Mouse (Mus musculus) liver, embryonic 14 days (tissue): ENCODE measurements around the gene Sde2. TPM values are rescaled to one million over a fixed set of nuclear protein-coding genes. Genes with fewer than 3 reads are reported as not detected.

Source experiments
- polyA plus RNA-seq: library from polyadenylated mRNA; depleted of rRNA; stranded (reverse); fragments of >200 nt; gene quantifications from 2 replicates; pipeline ENCODE4 v1.2.3, GENCODE M21; 2012; rRNA removed

Sde2 gene
- 16.1 and 17.1 TPM in 2 replicates for polyA plus RNA-seq

DNA sequence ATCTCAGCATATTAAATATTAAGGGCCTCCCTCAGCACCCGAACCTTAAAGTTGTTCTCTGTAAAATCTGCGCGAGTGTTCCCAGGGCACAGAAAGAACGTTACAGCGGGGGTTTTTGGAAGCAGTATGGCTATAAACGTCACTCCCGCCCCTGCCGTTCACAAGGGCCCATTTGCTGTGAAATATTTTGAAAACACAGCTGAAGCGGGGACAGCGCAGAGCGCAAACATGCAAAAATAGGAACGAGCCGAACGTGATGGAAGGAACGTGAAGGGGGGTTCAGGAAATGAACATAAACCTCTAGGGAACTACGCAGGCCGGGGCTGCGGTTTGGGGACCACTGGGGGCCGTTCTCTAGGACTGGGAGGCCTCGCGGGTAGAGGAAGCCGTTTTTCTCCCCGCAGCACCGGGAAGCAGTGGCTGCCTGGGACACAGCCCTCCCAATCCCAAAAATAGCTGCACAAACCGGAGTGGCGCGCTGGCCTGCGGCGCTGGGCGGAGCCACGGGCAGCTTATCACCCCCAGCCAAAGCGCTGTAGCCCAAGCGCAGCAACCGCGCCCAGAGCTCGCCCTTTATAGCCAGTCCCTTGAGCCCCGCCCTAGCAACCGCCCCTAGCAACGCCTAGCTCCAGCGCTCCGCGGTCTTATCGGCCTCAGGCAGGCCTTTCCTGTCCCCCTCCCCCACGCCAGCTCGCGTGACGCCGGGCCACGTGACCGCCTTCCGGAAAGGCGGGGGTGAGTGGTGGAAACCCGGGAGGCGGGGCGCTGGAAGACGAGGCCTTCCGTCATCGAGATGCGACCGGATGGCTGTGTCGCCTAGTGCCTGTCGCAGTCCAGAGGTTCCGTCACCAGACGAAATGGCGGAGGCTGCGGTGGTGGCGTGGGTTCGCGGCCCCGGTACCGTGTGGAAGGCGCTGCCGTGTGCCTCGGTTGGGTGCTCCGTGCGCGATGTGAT is at the start of gene Sde2:
TSS of gene Sde2 (plus strand) at position 812 of the 955 bp plus-strand sequence.

DNA sequence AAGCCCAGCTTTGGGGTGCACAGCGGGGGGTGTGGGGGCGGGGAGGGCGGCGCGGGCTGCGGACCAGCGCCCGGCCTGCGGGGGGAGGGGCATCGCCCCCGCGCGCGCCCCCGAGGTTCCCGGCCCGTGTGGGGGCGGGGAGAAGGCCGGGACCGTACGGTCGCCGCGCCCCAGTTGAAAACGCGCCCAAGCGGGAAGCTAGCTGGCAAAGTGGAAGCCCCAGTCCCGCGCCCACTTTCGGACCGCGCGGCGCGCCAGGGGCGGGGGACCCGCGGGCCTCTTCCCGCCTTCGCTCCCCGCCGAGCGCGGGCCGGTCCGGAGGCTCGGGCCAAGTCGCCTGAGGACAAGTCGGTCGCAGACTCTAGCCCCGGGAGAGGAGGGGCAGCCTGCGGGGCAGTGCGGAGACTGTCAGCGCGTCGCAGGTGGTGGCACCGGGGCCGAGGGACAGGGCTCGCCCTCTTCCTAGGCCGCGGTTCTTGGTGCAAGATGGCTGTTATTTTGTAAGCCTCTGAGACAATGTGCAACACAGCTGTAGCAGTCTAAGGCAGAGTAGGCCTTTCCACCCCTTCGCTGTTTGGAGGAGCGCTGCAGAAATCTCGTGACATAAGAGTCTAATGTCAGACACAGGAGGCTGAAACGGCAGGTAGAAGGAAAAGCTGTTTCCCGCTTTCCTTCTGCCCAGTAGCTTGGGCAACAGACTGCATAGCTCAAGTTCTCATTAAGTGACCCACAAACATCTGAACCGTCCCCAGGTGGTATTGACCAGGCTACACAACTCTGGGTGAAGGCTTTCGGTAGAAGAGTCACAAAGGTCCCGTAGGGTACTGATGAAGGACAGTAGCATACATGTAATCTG is 36.8 kb upstream of the Sde2 start, which contains the start of gene H3f3a:
TSS of gene H3f3a (minus strand) at position 59 of the 856 bp plus-strand sequence.

DNA sequence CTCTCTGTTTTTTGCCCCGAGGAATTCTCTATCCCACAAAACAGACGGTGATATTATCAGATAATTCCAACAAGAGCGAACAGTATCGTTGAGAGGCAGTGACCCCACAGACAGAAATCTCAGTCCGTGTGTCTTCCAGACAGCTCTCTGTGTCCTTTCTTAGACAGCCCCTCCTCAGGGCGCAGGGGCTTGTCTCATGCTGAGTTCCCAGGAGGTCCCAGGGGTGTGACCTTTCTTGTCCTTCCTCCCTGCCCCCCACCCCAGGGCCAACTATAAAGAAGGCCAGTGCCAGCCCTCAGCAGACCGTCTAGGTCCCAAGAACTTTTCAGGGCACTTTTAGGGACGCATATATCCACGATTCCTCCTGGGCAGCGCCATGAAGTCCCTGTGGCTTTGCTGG is 41.9 kb downstream of the Sde2 start, which contains the start of gene Lefty2:
TSS of gene Lefty2 (plus strand) at position 301 of the 400 bp plus-strand sequence.

DNA sequence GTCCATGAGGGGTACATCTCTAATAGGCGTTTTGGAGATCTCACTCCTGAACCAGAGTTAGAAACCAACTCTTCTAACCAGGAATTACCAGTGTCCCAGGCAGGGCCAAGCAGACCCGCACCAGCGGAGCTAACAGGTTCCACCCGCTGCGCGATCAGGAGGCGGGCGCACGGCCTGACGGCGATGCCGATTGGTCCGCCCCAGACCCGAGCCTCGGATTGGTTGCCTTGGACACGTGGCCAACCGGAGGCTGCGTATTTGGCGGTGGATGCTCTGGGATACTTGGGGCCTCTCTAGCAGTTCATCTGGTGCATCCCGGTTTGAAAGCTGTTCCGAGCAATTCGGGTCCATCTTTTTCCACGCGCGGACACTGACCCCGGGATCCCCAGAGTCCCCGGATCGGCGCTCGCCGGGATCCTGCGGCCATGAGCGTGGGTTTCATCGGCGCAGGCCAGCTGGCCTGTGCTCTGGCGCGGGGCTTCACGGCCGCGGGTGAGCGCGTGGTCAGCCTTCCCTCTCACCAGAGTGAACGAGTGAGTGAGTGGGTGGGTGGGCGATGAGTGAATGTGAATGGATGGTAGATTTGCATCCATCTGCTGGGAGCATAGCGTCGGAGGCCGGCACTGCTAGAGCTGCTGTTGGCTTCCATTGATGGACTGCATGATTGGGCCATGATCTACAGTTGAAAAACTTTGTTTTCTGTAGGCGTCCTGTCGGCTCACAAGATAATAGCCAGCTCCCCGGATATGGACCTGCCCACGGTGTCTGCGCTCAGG is 53.3 kb downstream of the Sde2 start, which contains the start of gene Pycr2:
TSS of gene Pycr2 (plus strand) at position 255 of the 776 bp plus-strand sequence.

Other genes starting within 250 kb of the Sde2 start
- 5.8 and 7.3 TPM in 2 replicates for gene Lin9, start 210.0 kb upstream of the Sde2 start, polyA plus RNA-seq
- gene Mixl1, start 154.1 kb upstream of the Sde2 start, polyA plus RNA-seq = 0.19 and 0.21 TPM in 2 replicates
- gene Acbd3, start 125.1 kb upstream of the Sde2 start, polyA plus RNA-seq = 9.9 and 11.2 TPM in 2 replicates
- 975 and 1,160 TPM in 2 replicates for gene H3f3a, start 37.2 kb upstream of the Sde2 start, polyA plus RNA-seq
- gene Lefty2, start 42.0 kb downstream of the Sde2 start, polyA plus RNA-seq = 0.10 TPM in 1 of 2 replicates, not detected in the other
- 46.6 and 55.1 TPM in 2 replicates for gene Pycr2, start 53.2 kb downstream of the Sde2 start, polyA plus RNA-seq
- 8.3 and 9.1 TPM in 2 replicates for gene Lefty1, start 83.9 kb downstream of the Sde2 start, polyA plus RNA-seq
- gene Tmem63a, start 91.2 kb downstream of the Sde2 start, polyA plus RNA-seq = 6.0 and 7.4 TPM in 2 replicates
- gene Ephx1, start 169.8 kb downstream of the Sde2 start, polyA plus RNA-seq = 1.8 and 2.4 TPM in 2 replicates
- 0.03 and 0.05 TPM in 2 replicates for gene 9130409I23Rik, start 200.1 kb downstream of the Sde2 start, polyA plus RNA-seq